Mouse (Mus musculus) embryo, embryonic 10 days (tissue): ENCODE results near the gene Scd3.
"Not testable (repeated sequence)": the region's sequence is repeated elsewhere in the genome, so short reads cannot be mapped to it uniquely, and the experiment has no call there.

Source experiments
- DNase-seq: peaks from one replicate; pipeline ENCODE4 v3.0.0-alpha.2; 2015; ENCODE audit warnings: low spot score

Gene Scd3

GRCm38 (mm10) chr19:44237471-44238006, 34.5 kb downstream of the Scd3 start:
- DNase-seq: peak; percentile 29

GRCm38 (mm10) chr19:44238906-44239305, 35.8 kb downstream of the Scd3 start:
- no peak for DNase-seq

- DNase-seq: peak; percentile 86
Measured at GRCm38 (mm10) chr19:44245761-44246171, 42.7 kb downstream of the Scd3 start.

GRCm38 (mm10) chr19:44246341-44246911, 43.4 kb downstream of the Scd3 start:
- DNase-seq: no peak

GRCm38 (mm10) chr19:44247281-44248080, 44.4 kb downstream of the Scd3 start:
- peak; percentile 61 for DNase-seq

- peak; percentile 100 for DNase-seq
Measured at GRCm38 (mm10) chr19:44248081-44248853, 45.2 kb downstream of the Scd3 start.

- no peak for DNase-seq
Measured at GRCm38 (mm10) chr19:44248854-44249351, 45.8 kb downstream of the Scd3 start.

- DNase-seq: not testable (repeated sequence)
Measured at GRCm38 (mm10) chr19:44251138-44251537, 48.1 kb downstream of the Scd3 start.

- no peak for DNase-seq
Measured at GRCm38 (mm10) chr19:44251936-44252558, 49.0 kb downstream of the Scd3 start.

GRCm38 (mm10) chr19:44254106-44254505, 51.0 kb downstream of the Scd3 start:
- not testable (repeated sequence) for DNase-seq

GRCm38 (mm10) chr19:44257377-44257966, 54.4 kb downstream of the Scd3 start:
- DNase-seq: no peak

- no peak for DNase-seq
Measured at GRCm38 (mm10) chr19:44259484-44259883, 56.4 kb downstream of the Scd3 start.

GRCm38 (mm10) chr19:44260487-44260886, 57.4 kb downstream of the Scd3 start:
- no peak for DNase-seq

GRCm38 (mm10) chr19:44261774-44262173, 58.7 kb downstream of the Scd3 start:
- DNase-seq: no peak

- no peak for DNase-seq
Measured at GRCm38 (mm10) chr19:44263581-44263980, 60.5 kb downstream of the Scd3 start.

GRCm38 (mm10) chr19:44264226-44264625, 61.2 kb downstream of the Scd3 start:
- DNase-seq: no peak

GRCm38 (mm10) chr19:44265300-44265699, 62.2 kb downstream of the Scd3 start:
- no peak for DNase-seq

- DNase-seq: peak; percentile 73
Measured at GRCm38 (mm10) chr19:44265911-44266337, 62.9 kb downstream of the Scd3 start.

GRCm38 (mm10) chr19:44266458-44266823, 63.4 kb downstream of the Scd3 start:
- DNase-seq: no peak

GRCm38 (mm10) chr19:44266824-44267498, 63.9 kb downstream of the Scd3 start:
- DNase-seq: peak; percentile 97

- DNase-seq: no peak
Measured at GRCm38 (mm10) chr19:44267499-44268002, 64.5 kb downstream of the Scd3 start.
